Mouse (Mus musculus) myocyte (in vitro differentiated cells): ENCODE data around the gene Matn3.

Experiments
- CEBPB ChIP-seq: IDR thresholded peaks from 2 replicates; pipeline ENCODE4 v1.6.1; 2011; ENCODE audit warnings: mild to moderate bottlenecking, moderate library complexity; ENCODE audit not compliant: poor library complexity, insufficient read depth, severe bottlenecking
- E2F4 ChIP-seq: IDR thresholded peaks from one replicate; pipeline ENCODE4 v1.6.1; 2011; ENCODE audit warnings: mild to moderate bottlenecking, control low read depth, moderate library complexity; ENCODE audit not compliant: insufficient read depth
- MAX ChIP-seq: IDR thresholded peaks from one replicate; pipeline ENCODE4 v1.6.1; 2011; ENCODE audit warnings: low read depth, mild to moderate bottlenecking, control low read depth
- MYOG ChIP-seq, 3 experiments: IDR thresholded peaks; one replicate each; pipeline ENCODE4 v1.6.1; 2011; ENCODE audit warnings: control low read depth in 2 of 3, low read depth in 2 of 3, mild to moderate bottlenecking in 2 of 3; ENCODE audit not compliant: insufficient read length in 2 of 3, control insufficient read depth in 1 of 3, insufficient read depth in 1 of 3
- POLR2A ChIP-seq: IDR thresholded peaks from one replicate; pipeline ENCODE4 v1.6.1; 2011; ENCODE audit warnings: low read depth, mild to moderate bottlenecking, control low read depth, moderate library complexity; ENCODE audit not compliant: insufficient read length
- USF1 ChIP-seq: IDR thresholded peaks from one replicate; pipeline ENCODE4 v1.6.1; 2011; ENCODE audit warnings: low read depth, mild to moderate bottlenecking, control low read depth, moderate library complexity

GRCm38 (mm10) chr12:9002038-9002648 lies 54.4 kb downstream of the Matn3 start:
- TF ChIP-seq POLR2A (no peak), MAX (no peak), USF1 (no peak), CEBPB (no peak), E2F4 (no peak), MYOG (IDR thresholded peaks at IDR 0.05; ENCODE audit: control insufficient read depth in 1 of 3, insufficient read depth in 1 of 3, insufficient read length in 2 of 3, low read depth in 2 of 3) (no peak)
